Mouse (Mus musculus): ENCODE results near the gene Npas3. TPM values are rescaled to one million over a fixed set of nuclear protein-coding genes. Genes with fewer than 3 reads are reported as not detected.
A peak's percentile ranks its signal among the peaks of the same experiment; 100 is the strongest.

The Npas3 gene
- polyA plus RNA-seq, 1 experiment from 2014 or later: 1.8 TPM

- Histone ChIP-seq H3K27ac (no peak overlapping the region), H3K4me1 (peaks cover 9% of the 10 kb centered on the region), H3K9me3 (no peaks in the 10 kb centered on the region), H3K4me3 (no peak overlapping the region), H3K36me3 (no peaks in the 10 kb centered on the region), H3K27me3 (ENCODE audit: insufficient read depth, poor library complexity, severe bottlenecking) (no peaks in the 10 kb centered on the region)
- no peak for DNase-seq (ENCODE audit: low spot score)
- WGBS: 78% methylated on average over 5 of the region's 5 CpGs
Observed at GRCm38 (mm10) chr12:53587249-53587648, 338.8 kb downstream of the Npas3 start.

DNA sequence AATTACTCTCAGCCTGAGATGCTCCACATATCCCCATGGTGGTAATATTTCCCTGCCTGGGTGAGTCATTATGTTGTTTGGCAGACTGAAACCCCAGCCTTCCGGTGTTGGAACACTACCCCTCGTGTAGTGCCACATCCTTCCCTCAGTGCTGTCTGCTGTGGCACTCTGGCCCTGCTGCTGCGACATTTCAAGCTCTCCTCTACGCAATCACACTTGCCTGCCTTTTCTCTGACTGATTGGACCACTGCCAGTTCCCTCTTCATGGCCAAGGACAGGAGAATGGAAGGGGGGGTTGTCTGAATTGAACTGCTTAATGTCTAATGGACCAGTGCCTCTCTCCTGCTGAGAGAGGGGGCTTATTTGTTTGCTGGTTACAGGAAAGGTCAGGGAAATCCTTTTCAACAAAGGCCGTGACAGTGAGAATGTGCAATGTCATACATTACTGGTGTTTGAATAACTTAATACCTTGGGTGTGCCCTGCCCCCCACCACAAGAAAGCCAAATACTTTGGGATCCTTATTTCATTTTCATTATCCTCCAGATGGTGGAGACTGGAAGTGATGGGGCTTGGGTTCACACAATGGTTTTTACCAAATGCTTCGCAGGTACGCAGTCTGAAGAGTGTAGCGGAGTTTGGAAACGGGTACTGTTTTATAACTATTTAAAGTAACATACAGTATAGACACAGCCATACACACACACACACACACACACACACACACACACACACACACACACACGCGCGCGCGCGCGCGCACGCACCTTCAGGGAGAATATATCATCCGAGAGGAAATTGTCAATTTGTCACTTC lies 339.4 kb downstream of the Npas3 start:
- Histone ChIP-seq H3K27ac (no peak overlapping the region), H3K36me3 (no peaks in the 10 kb centered on the region), H3K4me1 (peaks cover 9% of the 10 kb centered on the region), H3K9me3 (no peaks in the 10 kb centered on the region), H3K4me3 (no peak overlapping the region), H3K27me3 (ENCODE audit: insufficient read depth, poor library complexity, severe bottlenecking) (no peaks in the 10 kb centered on the region)
- no peak for DNase-seq (ENCODE audit: low spot score)
- 80% methylated on average over 19 of the region's 19 CpGs for WGBS

- H3K4me1 ChIP-seq: peaks cover 9% of the 10 kb centered on the region
- 48% methylated on average over 6 of the region's 6 CpGs for WGBS
Observed at GRCm38 (mm10) chr12:53589446-53589961, 341.0 kb downstream of the Npas3 start.

DNA sequence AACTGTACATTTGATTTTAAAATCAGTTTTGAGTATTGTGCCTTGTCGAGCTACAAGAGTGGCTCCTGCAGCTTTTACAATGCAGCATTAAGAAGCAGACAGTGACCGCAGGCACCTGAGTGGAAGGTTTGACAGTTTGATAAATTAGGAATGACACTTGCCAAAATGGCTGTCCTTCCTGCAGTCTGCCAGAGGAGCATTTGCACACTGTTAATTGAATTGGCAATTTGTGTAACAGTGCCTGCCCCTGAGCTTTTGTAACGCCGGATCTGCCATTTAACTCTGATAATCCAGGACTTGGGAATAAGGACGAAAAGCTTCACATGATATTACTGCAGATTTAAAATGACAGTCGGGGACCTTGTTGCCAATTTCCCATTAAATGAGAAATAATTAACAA lies 357.2 kb downstream of the Npas3 start:
- DNase-seq (ENCODE audit: low spot score): no peak
- H3K27ac ChIP-seq: no peak overlapping the region
- H3K36me3 ChIP-seq: no peaks in the 10 kb centered on the region
- no peaks in the 10 kb centered on the region for H3K9me3 ChIP-seq
- H3K4me3 ChIP-seq: no peak overlapping the region
- H3K27me3 ChIP-seq (ENCODE audit: insufficient read depth, poor library complexity, severe bottlenecking): no peaks in the 10 kb centered on the region
- no peaks in the 10 kb centered on the region for H3K4me1 ChIP-seq
- 78% methylated on average over 6 of the region's 6 CpGs for WGBS

More at GRCm38 (mm10) chr12:53589446-53589961, 341.0 kb downstream of the Npas3 start:
- no peaks in the 10 kb centered on the region for H3K36me3 ChIP-seq
- no peak overlapping the region for H3K27ac ChIP-seq
- no peak for DNase-seq (ENCODE audit: low spot score)
- no peaks in the 10 kb centered on the region for H3K9me3 ChIP-seq
- H3K4me3 ChIP-seq: no peak overlapping the region
- H3K27me3 ChIP-seq (ENCODE audit: insufficient read depth, poor library complexity, severe bottlenecking): no peaks in the 10 kb centered on the region

DNA sequence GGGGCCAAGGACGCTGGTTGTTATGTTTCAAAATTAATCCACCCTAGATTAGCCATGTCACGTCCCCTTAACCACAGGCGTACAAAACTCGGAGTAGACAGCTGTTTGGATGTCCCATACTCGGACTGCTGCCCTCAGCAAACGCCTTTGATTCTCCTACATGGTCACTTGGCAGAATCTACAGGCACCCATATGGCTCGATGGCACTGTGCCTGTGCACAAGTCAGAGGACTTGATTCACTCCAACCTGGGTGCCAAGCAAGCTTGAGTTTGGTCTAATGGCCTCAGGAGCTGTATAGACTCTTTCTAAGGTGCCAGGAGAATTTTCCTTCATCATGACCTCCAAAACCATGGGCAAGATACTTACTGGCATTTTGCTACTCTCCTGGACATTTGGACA lies 363.6 kb downstream of the Npas3 start:
- 93% methylated on average over 7 of the region's 7 CpGs for WGBS
- no peaks in the 10 kb centered on the region for H3K9me3 ChIP-seq
- no peaks in the 10 kb centered on the region for H3K36me3 ChIP-seq
- no peak overlapping the region for H3K27ac ChIP-seq
- no peak for DNase-seq (ENCODE audit: low spot score)
- no peaks in the 10 kb centered on the region for H3K4me1 ChIP-seq
- no peaks in the 10 kb centered on the region for H3K27me3 ChIP-seq (ENCODE audit: insufficient read depth, poor library complexity, severe bottlenecking)
- no peak overlapping the region for H3K4me3 ChIP-seq

GRCm38 (mm10) chr12:53621271-53621670 lies 372.8 kb downstream of the Npas3 start:
- no peak overlapping the region for H3K27ac ChIP-seq
- H3K4me1 ChIP-seq: no peaks in the 10 kb centered on the region
- no peaks in the 10 kb centered on the region for H3K36me3 ChIP-seq
- DNase-seq (ENCODE audit: low spot score): no peak
- no peaks in the 10 kb centered on the region for H3K27me3 ChIP-seq (ENCODE audit: insufficient read depth, poor library complexity, severe bottlenecking)
- no peaks in the 10 kb centered on the region for H3K9me3 ChIP-seq
- no peak overlapping the region for H3K4me3 ChIP-seq
- 84% methylated on average over 7 of the region's 7 CpGs for WGBS

- WGBS: 80% methylated on average over 9 of the region's 9 CpGs
- H3K27ac ChIP-seq: no peak overlapping the region
- H3K9me3 ChIP-seq: no peaks in the 10 kb centered on the region
- no peak overlapping the region for H3K4me3 ChIP-seq
- H3K27me3 ChIP-seq (ENCODE audit: insufficient read depth, poor library complexity, severe bottlenecking): no peaks in the 10 kb centered on the region
- H3K36me3 ChIP-seq: no peaks in the 10 kb centered on the region
- DNase-seq (ENCODE audit: low spot score): no peak
- no peaks in the 10 kb centered on the region for H3K4me1 ChIP-seq
Observed at GRCm38 (mm10) chr12:53623793-53624192, 375.3 kb downstream of the Npas3 start.

DNA sequence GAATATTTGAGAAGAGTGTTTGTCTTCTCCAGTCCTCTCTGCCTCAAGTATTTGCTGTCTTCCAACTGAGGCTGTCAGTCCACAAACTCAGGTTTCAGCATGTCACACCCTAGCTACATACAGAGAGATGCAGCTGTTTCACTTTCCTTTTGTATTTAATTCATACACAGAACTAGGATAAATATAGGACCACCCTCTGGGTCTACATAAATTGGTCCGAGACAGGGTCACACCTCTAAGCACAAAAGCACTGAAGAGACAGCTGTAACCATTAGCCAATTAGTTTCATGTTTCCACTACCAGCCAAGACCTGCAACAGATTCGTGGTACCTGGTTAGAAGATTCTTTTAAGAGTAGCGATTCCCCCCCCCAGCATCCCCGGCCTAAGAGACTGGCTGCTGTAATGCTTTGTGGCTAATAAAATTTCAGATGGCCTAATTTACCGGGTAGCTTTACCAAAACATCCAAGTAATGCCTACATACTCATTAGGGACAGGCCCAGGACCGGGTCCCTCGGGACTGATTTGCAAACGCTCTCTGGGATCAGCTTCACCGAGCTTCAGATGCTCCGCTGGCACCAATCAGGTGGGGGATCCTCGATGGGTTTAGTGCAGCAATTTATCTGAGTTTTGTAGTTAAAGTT lies 376.0 kb downstream of the Npas3 start:
- Histone ChIP-seq H3K4me3 (no peak overlapping the region), H3K27ac (no peak overlapping the region), H3K9me3 (no peaks in the 10 kb centered on the region), H3K4me1 (no peaks in the 10 kb centered on the region), H3K36me3 (no peaks in the 10 kb centered on the region), H3K27me3 (ENCODE audit: insufficient read depth, poor library complexity, severe bottlenecking) (no peaks in the 10 kb centered on the region)
- no peak for DNase-seq (ENCODE audit: low spot score)
- WGBS: 80% methylated on average over 11 of the region's 11 CpGs

GRCm38 (mm10) chr12:53629483-53630120 lies 381.1 kb downstream of the Npas3 start:
- DNase-seq (ENCODE audit: low spot score): no peak
- no peaks in the 10 kb centered on the region for H3K9me3 ChIP-seq
- H3K27me3 ChIP-seq (ENCODE audit: insufficient read depth, poor library complexity, severe bottlenecking): no peaks in the 10 kb centered on the region
- peaks cover 2% of the 10 kb centered on the region; the same call in 1 of the 2 replicates for H3K4me1 ChIP-seq
- WGBS: 86% methylated on average over 8 of the region's 8 CpGs
- H3K36me3 ChIP-seq: no peaks in the 10 kb centered on the region
- no peak overlapping the region for H3K4me3 ChIP-seq
- no peak overlapping the region for H3K27ac ChIP-seq

DNA sequence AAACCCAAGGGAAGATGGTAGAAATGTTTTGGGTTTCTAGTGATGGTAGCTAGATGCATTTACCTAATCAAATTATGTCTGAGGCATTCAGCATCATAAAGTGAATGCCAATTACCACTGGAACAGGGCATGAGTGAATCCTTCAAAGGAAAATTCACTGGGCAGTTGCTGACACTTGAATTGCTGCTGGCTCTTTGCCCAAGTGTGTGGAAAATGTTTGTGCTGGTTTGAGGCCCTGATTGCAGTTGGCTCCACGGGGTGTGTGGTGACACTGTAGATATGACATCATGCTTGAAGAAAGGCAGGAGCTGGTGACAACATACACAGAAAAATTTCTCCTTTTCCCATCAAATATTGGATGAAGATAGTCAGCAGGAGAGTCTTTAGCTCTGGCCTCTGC lies 382.1 kb downstream of the Npas3 start:
- whole genome bisulfite sequencing: 24% methylated on average over 1 of the region's 1 CpGs
- H3K36me3 ChIP-seq: no peaks in the 10 kb centered on the region
- H3K27me3 ChIP-seq (ENCODE audit: insufficient read depth, poor library complexity, severe bottlenecking): no peaks in the 10 kb centered on the region
- no peak overlapping the region for H3K27ac ChIP-seq
- peaks cover 2% of the 10 kb centered on the region; the same call in 1 of the 2 replicates for H3K4me1 ChIP-seq
- peak; percentile 76 for DNase-seq (ENCODE audit: low spot score)
- no peaks in the 10 kb centered on the region for H3K9me3 ChIP-seq
- H3K4me3 ChIP-seq: no peak overlapping the region

DNA sequence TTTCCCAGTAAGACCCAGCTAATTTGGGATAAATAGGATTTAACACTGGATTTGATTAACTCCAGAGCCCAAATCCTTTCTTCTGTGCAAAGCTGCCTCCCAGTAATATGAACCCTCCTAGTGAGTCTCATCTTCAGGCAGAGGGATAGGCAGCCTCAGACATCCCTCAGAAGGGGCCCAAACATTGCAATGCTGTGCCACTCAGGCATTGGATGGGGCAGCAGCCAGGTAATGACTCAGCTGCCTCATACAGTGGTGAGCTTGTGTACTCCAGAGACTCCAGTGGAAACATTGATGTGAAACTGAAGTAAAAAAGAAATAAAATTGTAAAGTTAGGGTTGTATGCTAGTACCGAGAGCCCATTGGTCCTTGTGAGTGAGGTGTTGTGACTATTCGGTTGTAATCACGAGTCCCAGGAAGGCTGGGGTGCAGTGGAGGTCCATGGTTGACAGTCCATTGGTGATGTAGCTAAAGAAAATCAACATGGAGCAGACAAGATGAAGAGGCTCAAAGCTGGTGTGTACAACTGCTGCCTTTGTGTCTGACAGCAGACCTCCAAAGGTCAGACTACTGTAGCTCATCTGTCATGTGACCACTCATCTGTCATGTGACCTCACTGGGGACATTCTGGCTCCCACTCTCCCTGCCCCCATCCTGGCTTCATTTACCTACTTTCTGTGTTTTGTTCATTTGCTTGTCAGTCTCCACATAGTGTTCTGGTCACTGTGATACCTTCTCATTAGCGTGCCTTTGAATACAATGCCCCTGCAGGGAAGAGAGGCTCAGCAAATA lies 383.0 kb downstream of the Npas3 start:
- Histone ChIP-seq H3K36me3 (no peaks in the 10 kb centered on the region), H3K9me3 (no peaks in the 10 kb centered on the region), H3K27ac (no peak overlapping the region), H3K4me3 (no peak overlapping the region), H3K4me1 (peaks cover 2% of the 10 kb centered on the region; the same call in 1 of the 2 replicates), H3K27me3 (ENCODE audit: insufficient read depth, poor library complexity, severe bottlenecking) (no peaks in the 10 kb centered on the region)
- WGBS: 80% methylated on average over 4 of the region's 4 CpGs
- DNase-seq (ENCODE audit: low spot score): no peak

DNA sequence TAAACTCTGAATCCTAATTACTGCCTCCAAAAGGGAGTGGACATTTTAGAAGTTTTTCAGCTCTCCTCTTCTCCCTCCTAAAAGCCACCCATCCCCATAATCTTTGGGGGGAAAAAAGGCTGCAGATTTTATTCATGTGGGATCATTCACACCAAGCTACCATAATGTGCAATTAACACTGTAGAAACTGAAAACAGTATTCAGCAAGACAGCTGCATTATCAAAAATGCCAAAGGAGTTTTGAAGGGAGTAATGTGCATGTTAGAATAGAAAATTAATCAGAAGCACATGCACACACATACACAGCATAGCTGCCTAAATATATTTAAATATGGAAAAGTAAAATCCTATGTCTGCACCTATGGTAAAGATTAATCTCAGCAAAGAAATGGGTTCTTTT lies 390.1 kb downstream of the Npas3 start:
- H3K27me3 ChIP-seq (ENCODE audit: insufficient read depth, poor library complexity, severe bottlenecking): no peaks in the 10 kb centered on the region
- H3K27ac ChIP-seq: no peak overlapping the region
- no peaks in the 10 kb centered on the region for H3K36me3 ChIP-seq
- no peaks in the 10 kb centered on the region for H3K9me3 ChIP-seq
- no peak for DNase-seq (ENCODE audit: low spot score)
- H3K4me1 ChIP-seq: no peaks in the 10 kb centered on the region
- H3K4me3 ChIP-seq: no peak overlapping the region
